Mouse (Mus musculus): ENCODE measurements at regions not wholly inside any gene's neighbourhood (a gene's known extent, or its start where the extent isn't known, plus 50 kb on each side); places are given as distances from the start of the nearest gene placed in this dataset.

- TF ChIP-seq POLR2A (IDR thresholded peaks at IDR 0.05; ENCODE audit: borderline replicate concordance, insufficient read depth, low read length): no peak
- no peak for TF ChIP-seq CTCF (IDR thresholded peaks at IDR 0.05; ENCODE audit: borderline replicate concordance, insufficient read depth, low read depth, low read length)
These were observed 446.2 kb downstream of the Fgf9 start for GRCm38 (mm10) chr14:58516543-58516942.
